Mouse (Mus musculus) ES-Bruce4 (cell line): ENCODE data around the gene Gfpt2.

ENCODE experiments used
- CTCF ChIP-seq: IDR thresholded peaks from one replicate; pipeline ENCODE4 v1.8.1; 2011; ENCODE audit warnings: low read depth, low read length
- EP300 ChIP-seq: IDR thresholded peaks from 2 replicates; pipeline ENCODE4 v1.6.1; 2011; ENCODE audit warnings: low read depth, low read length; ENCODE audit not compliant: insufficient read depth
- POLR2A ChIP-seq: IDR thresholded peaks from one replicate; pipeline ENCODE4 v1.8.1; 2011; ENCODE audit warnings: low read length; ENCODE audit not compliant: insufficient read depth

DNA sequence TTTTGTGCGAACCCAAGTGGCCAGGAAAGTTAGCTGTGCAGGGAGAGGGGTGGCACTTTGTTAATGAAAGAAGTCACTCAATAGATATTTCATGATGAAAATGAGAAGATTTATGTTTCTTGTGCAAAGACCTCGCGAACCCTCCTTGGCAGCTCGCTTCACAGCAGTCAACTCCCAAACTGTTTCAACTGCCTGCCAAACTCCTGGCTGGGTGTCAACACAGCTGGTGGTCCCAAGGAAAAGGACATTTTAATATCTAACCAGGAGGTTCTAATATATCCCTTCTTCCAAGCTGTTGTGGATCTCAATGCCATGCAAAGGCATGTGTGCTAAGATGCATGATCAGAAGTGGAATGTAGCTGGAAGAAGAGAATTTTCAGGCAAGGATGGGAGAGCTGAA lies 7.5 kb downstream of the Gfpt2 start:
- TF ChIP-seq CTCF (no peak), EP300 (no peak), POLR2A (no peak)
